Mouse (Mus musculus) ES-E14 (cell line): ENCODE measurements around the gene Pcolce.

Source experiments
- CHD2 ChIP-seq: IDR thresholded peaks from 2 replicates; pipeline ENCODE4 v1.6.1; 2014; ENCODE audit warnings: mild to moderate bottlenecking, low read depth, low read length, inconsistent platforms
- HCFC1 ChIP-seq: IDR thresholded peaks from 2 replicates; pipeline ENCODE4 v1.6.1; 2012; ENCODE audit warnings: low read length, inconsistent platforms, borderline replicate concordance; ENCODE audit not compliant: insufficient read depth
- ZC3H11A ChIP-seq: IDR thresholded peaks from 2 replicates; pipeline ENCODE4 v1.6.1; 2012; ENCODE audit warnings: low read depth, mild to moderate bottlenecking, inconsistent platforms, low read length, borderline replicate concordance
- ZNF384 ChIP-seq: IDR thresholded peaks from 2 replicates; pipeline ENCODE4 v1.6.1; 2012; ENCODE audit warnings: low read depth, low read length, inconsistent platforms

- TF ChIP-seq ZNF384 (no peak), HCFC1 (no peak), CHD2 (no peak), ZC3H11A (no peak)
These were observed 43.4 kb upstream of the Pcolce start for GRCm38 (mm10) chr5:137656977-137657376.
